Mouse (Mus musculus) urinary bladder, postnatal 10 days (tissue): ENCODE measurements around the gene Acin1.
A peak's percentile ranks its signal among the peaks of the same experiment; 100 is the strongest.

Experiments used
- DNase-seq: peaks from one replicate; pipeline ENCODE4 v3.0.0; 2022; ENCODE audit warnings: low spot score

The Acin1 gene

GRCm38 (mm10) chr14:54607226-54607625 is 79.5 kb downstream of the Acin1 start:
- no peak for DNase-seq

- DNase-seq: no peak
These were observed 80.9 kb downstream of the Acin1 start, which contains the start of gene 4931414P19Rik for GRCm38 (mm10) chr14:54605752-54606321. Gene 4931414P19Rik, minus strand, starts transcription at chr14:54605993.

GRCm38 (mm10) chr14:54603686-54604085 is 83.0 kb downstream of the Acin1 start:
- DNase-seq: no peak

- peak; percentile 86 for DNase-seq
These were observed 83.6 kb downstream of the Acin1 start for GRCm38 (mm10) chr14:54603038-54603654.

GRCm38 (mm10) chr14:54602613-54603012 is 84.1 kb downstream of the Acin1 start:
- no peak for DNase-seq

GRCm38 (mm10) chr14:54601601-54602000 is 85.1 kb downstream of the Acin1 start:
- DNase-seq: no peak

- no peak for DNase-seq
These were observed 89.6 kb downstream of the Acin1 start for GRCm38 (mm10) chr14:54597084-54597483.

- DNase-seq: no peak
These were observed 91.9 kb downstream of the Acin1 start for GRCm38 (mm10) chr14:54594631-54595414.

GRCm38 (mm10) chr14:54594055-54594454 is 92.7 kb downstream of the Acin1 start:
- no peak for DNase-seq

GRCm38 (mm10) chr14:54592319-54592934 is 94.3 kb downstream of the Acin1 start:
- no peak for DNase-seq
